Mouse (Mus musculus): ENCODE measurements at regions not wholly inside any gene's neighbourhood (a gene's known extent, or its start where the extent isn't known, plus 50 kb on each side); places are given as distances from the start of the nearest gene placed in this dataset.

DNA sequence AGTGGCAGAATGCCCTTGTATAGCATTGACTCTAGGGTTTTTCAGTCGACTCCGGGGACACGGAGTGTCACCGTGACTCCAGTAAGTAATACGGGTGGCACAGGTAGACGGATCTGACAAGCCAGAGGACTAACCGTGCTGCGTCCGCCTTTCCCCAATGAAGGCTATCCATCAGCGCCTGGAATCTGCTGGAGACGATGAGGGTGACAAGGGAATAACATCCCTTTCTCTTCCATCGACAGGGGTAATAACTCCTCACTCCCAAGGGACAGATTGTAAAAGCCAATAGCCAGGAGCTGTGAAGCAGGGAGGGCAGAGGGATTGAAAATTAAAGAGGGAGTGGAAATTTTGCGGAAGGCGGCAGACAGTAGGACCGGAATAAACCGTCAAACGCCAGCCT lies 151.5 kb downstream of the Zfp281 start:
- TF ChIP-seq CTCF (IDR thresholded peaks at IDR 0.05; ENCODE audit: low read depth, low read length) (no peak), POLR2A (IDR thresholded peaks at IDR 0.05; ENCODE audit: borderline replicate concordance, low read depth, low read length) (no peak)
